Mouse (Mus musculus) small intestine, adult 2 months (tissue): Measurements from ENCODE around the gene Mmp2. TPM values are rescaled to one million over a fixed set of nuclear protein-coding genes. Genes with fewer than 3 reads are reported as not detected.
A peak's percentile ranks its signal among the peaks of the same experiment; 100 is the strongest.
"Not testable (repeated sequence)": the region's sequence is repeated elsewhere in the genome, so short reads cannot be mapped to it uniquely, and the experiment has no call there.

Source experiments
- H3K27ac ChIP-seq: fragments of 200-500 bp; 2 replicates; pipeline ENCODE4 v1.5.1; 2012; ENCODE audit warnings: low read depth, low read length, control low read depth, inconsistent platforms; ENCODE audit not compliant: insufficient read depth
- H3K27me3 ChIP-seq: fragments of 200-500 bp; 2 replicates; pipeline ENCODE4 v1.6.1; 2012; ENCODE audit warnings: mild to moderate bottlenecking, moderate library complexity, low read length, inconsistent platforms; ENCODE audit not compliant: control insufficient read depth, insufficient read depth
- H3K36me3 ChIP-seq: fragments of 200-500 bp; 2 replicates; pipeline ENCODE4 v1.6.1; 2012; ENCODE audit warnings: mild to moderate bottlenecking, low read length, control low read depth, inconsistent platforms; ENCODE audit not compliant: control insufficient read depth, insufficient read depth
- H3K4me1 ChIP-seq: fragments of 200-500 bp; 2 replicates; pipeline ENCODE4 v1.6.1; 2012; ENCODE audit warnings: low read length, inconsistent platforms, mixed read lengths; ENCODE audit not compliant: control insufficient read depth, insufficient read depth, insufficient read length
- H3K4me3 ChIP-seq: fragments of 200-500 bp; 2 replicates; pipeline ENCODE4 v1.5.1; 2012; ENCODE audit warnings: low read depth, mild to moderate bottlenecking, control low read depth, inconsistent platforms, low read length, moderate library complexity
- CTCF ChIP-seq: fragments of 200-500 bp; IDR thresholded peaks from 2 replicates; pipeline ENCODE4 v1.5.1; 2012; ENCODE audit warnings: low read depth, mild to moderate bottlenecking, control low read depth, inconsistent platforms, low read length, moderate library complexity, mixed read lengths; ENCODE audit not compliant: insufficient replicate concordance, insufficient read length; ENCODE audit errors: extremely low read depth
- POLR2A ChIP-seq: fragments of 200-500 bp; IDR thresholded peaks from 2 replicates; pipeline ENCODE4 v1.6.1; 2012; ENCODE audit warnings: low read depth, mild to moderate bottlenecking, control low read depth, inconsistent platforms, low read length, moderate library complexity
- WGBS: fragments of 180-500 bp; shearing (Covaris S2); methylation state at CpG from one replicate; pipeline ENCODE4 v1.1.7; 2018; 5-methylcytosine and 5-hydroxymethylcytosine counted together
- polyA plus RNA-seq: library from polyadenylated mRNA; depleted of rRNA; stranded (reverse); fragments of >200 nt; gene quantifications from 2 replicates; pipeline ENCODE4 v1.2.3, GENCODE M21; 2012; rRNA removed

Mmp2 gene
- 24.1 and 50.6 TPM in 2 replicates for polyA plus RNA-seq

DNA sequence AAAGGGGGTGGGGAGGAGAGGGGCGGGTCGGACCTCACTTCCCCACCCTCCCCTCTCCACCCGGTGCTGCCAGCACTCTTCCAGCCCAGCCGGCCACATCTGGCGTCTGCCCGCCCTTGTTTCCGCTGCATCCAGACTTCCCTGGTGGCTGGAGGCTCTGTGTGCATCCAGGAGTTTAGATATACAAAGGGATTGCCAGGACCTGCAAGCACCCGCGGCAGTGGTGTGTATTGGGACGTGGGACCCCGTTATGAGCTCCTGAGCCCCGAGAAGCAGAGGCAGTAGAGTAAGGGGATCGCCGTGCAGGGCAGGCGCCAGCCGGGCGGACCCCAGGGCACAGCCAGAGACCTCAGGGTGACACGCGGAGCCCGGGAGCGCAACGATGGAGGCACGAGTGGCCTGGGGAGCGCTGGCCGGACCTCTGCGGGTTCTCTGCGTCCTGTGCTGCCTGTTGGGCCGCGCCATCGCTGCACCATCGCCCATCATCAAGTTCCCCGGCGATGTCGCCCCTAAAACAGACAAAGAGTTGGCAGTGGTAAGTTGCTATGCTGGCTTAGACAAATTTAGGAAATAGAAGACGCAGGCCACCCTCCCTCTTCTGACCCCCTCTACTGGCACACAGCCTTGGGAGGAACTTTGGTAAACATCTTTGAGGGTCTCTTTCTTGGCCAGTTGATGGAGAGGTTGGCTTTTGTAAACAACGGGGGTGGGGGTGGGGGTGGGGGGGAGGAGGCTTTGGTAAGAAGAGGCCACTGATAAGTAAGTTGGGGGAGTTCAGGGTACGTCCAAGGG, at the start of gene Mmp2:
TSS of gene Mmp2 (plus strand) at position 49 of the 792 bp plus-strand sequence.
- H3K36me3 ChIP-seq = no peaks in the 10 kb centered on the region
- peak within 1 kb of the TSS; percentile 67 for H3K27ac ChIP-seq
- TF ChIP-seq CTCF (no peak), POLR2A (no peak)
- peak within 1 kb of the TSS; percentile 65 for H3K4me3 ChIP-seq
- 5% methylated on average over 35 of the region's 37 CpGs for WGBS
- H3K4me1 ChIP-seq = no peaks in the 10 kb centered on the region
- 0 out of 2 replicates have a peak, but pooled peaks cover 3% of the 10 kb centered on the region for H3K27me3 ChIP-seq

GRCm38 (mm10) chr8:92780976-92781375, 46.1 kb upstream of the Mmp2 start:
- WGBS = 40% methylated on average over 3 of the region's 3 CpGs
- no peak for TF ChIP-seq CTCF
- TF ChIP-seq POLR2A = no peak
- H3K4me1 ChIP-seq = no peaks in the 10 kb centered on the region
- H3K36me3 ChIP-seq = no peaks in the 10 kb centered on the region
- H3K4me3 ChIP-seq = no peak overlapping the region
- H3K27me3 ChIP-seq = no peaks in the 10 kb centered on the region
- no peak overlapping the region for H3K27ac ChIP-seq

GRCm38 (mm10) chr8:92783906-92784610, 43.0 kb upstream of the Mmp2 start:
- WGBS = 58% methylated on average over 3 of the region's 3 CpGs
- Histone ChIP-seq H3K4me1 (no peaks in the 10 kb centered on the region), H3K36me3 (no peaks in the 10 kb centered on the region), H3K4me3 (no peak overlapping the region), H3K27ac (no peak overlapping the region), H3K27me3 (no peaks in the 10 kb centered on the region)
- no peak for TF ChIP-seq CTCF
- no peak for TF ChIP-seq POLR2A

- Histone ChIP-seq H3K4me1 (no peaks in the 10 kb centered on the region), H3K36me3 (no peaks in the 10 kb centered on the region), H3K27ac (no peak overlapping the region), H3K27me3 (no peaks in the 10 kb centered on the region), H3K4me3 (no peak overlapping the region)
- 67% methylated on average over 3 of the region's 3 CpGs for WGBS
- TF ChIP-seq CTCF (no peak), POLR2A (no peak)
Observed at GRCm38 (mm10) chr8:92790835-92791234, 36.3 kb upstream of the Mmp2 start.

DNA sequence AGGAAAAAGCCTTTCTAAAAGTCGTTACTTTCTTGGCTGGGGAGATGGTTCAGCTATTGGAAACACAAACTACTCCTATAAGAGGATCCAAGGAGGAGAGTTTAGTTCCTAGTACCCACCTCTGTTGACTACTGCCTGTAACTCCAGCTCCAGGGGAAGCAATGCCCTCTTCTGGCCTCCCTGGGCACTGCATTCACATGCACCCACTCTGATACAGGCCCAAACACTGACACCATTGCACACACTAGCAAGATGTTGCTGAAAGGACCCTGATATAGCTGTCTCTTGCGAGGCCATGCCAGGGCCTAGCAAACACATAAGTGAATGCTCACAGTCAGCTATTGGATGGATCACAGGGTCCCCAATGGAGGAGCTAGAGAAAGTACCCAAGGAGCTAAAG, 35.1 kb upstream of the Mmp2 start:
- 79% methylated on average over 2 of the region's 2 CpGs for WGBS
- H3K27ac ChIP-seq, H3K27me3 ChIP-seq, H3K4me1 ChIP-seq, H3K36me3 ChIP-seq, H3K4me3 ChIP-seq: not testable (repeated sequence)

GRCm38 (mm10) chr8:92793852-92794580, 33.1 kb upstream of the Mmp2 start:
- Histone ChIP-seq H3K27ac (no peak overlapping the region), H3K36me3 (no peaks in the 10 kb centered on the region), H3K4me1 (no peaks in the 10 kb centered on the region), H3K27me3 (no peaks in the 10 kb centered on the region), H3K4me3 (no peak overlapping the region)
- TF ChIP-seq POLR2A (no peak), CTCF (no peak)
- 57% methylated on average over 14 of the region's 14 CpGs for WGBS

DNA sequence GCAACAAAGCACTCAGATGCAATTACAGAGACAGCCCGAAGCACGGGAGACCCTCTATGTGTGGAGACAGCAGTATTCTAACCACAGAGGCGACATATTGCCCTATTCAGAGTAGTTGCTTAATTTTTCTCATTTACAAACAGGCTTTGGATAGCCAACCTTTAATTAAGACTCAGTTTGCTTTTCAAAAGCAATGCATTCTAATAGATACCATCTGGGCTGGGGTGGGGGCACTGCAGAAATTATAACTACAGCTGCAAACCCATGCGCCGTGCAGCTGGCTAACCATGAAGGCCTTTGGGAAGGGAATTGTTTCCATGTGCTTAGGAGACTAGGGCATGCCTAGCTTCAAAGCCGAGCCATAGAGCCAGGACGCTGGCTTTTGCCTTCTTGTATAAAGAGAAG, 29.6 kb upstream of the Mmp2 start:
- H3K27ac ChIP-seq = no peak overlapping the region
- WGBS = 84% methylated on average over 7 of the region's 7 CpGs
- no peak for TF ChIP-seq POLR2A
- no peak for TF ChIP-seq CTCF
- H3K27me3 ChIP-seq = no peaks in the 10 kb centered on the region
- H3K4me1 ChIP-seq = no peaks in the 10 kb centered on the region
- no peaks in the 10 kb centered on the region for H3K36me3 ChIP-seq
- H3K4me3 ChIP-seq = no peak overlapping the region
